Mouse (Mus musculus) adrenal gland, postnatal 36 days (tissue): ENCODE measurements around the gene Asb7. TPM values are rescaled to one million over a fixed set of nuclear protein-coding genes. Genes with fewer than 3 reads are reported as not detected.
A peak's percentile ranks its signal among the peaks of the same experiment; 100 is the strongest.

Source experiments
- DNase-seq, 2 experiments: peaks; one replicate each; pipeline ENCODE4 v3.0.0; 2021; ENCODE audit warnings: mixed read lengths in 1 of 2
- long read RNA-seq, 2 experiments: library from polyadenylated mRNA; stranded (forward); transcript quantifications; one replicate each; pipeline ENCODE4 v2.0.0; 2021; ENCODE audit warnings: borderline sequencing depth in 2 of 2
- total RNA-seq, 2 experiments: library from RNA; stranded (reverse); gene quantifications; 2 replicates each; pipeline ENCODE4 v1.2.3; 2021

Asb7 gene
- total RNA-seq, result 10 to 100 TPM; 15.8 to 19.6 TPM
- long read RNA-seq, experiment 1, full-length matches to known transcripts, result 1 of 5 reads
- long read RNA-seq, experiment 1, partial matches to known transcripts, result 0 of 5 reads
- long read RNA-seq, experiment 1, other reads (novel, unspliced or antisense), result 4 of 5 reads
- long read RNA-seq, experiment 2, full-length matches to known transcripts, result 1 of 2 reads
- long read RNA-seq, experiment 2, partial matches to known transcripts, result 0 of 2 reads
- long read RNA-seq, experiment 2, other reads (novel, unspliced or antisense), result 1 of 2 reads

DNA sequence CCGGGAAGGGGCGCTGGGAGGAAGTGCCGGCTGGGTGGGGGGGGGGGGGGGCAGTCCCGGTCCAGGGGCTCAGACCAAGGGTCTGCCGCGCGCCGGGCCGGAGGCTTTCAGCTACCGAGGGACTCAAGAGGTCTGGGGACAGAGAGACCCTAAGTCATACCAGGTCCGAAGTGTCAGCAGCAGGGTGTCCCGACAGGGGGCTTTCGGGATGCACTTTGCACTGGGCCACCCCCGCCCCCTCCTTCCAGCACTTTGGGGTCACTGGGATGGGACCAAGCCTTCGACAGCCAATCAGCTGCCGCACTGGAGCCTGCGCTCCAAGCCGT, at the start of gene Asb7:
Asb7 (minus strand) TSS at position 303 of the 326 bp plus-strand sequence.
- no peak for DNase-seq

GRCm38 (mm10) chr7:66737418-66737817, 48.0 kb upstream of the Asb7 start:
- no peak for DNase-seq

- peak in 1 of 2 experiments; percentile 13 for DNase-seq
These were observed 45.6 kb upstream of the Asb7 start for GRCm38 (mm10) chr7:66734993-66735392.

- DNase-seq, result peak; percentile 38 to 51
These were observed 45.1 kb upstream of the Asb7 start for GRCm38 (mm10) chr7:66734466-66734865.

DNA sequence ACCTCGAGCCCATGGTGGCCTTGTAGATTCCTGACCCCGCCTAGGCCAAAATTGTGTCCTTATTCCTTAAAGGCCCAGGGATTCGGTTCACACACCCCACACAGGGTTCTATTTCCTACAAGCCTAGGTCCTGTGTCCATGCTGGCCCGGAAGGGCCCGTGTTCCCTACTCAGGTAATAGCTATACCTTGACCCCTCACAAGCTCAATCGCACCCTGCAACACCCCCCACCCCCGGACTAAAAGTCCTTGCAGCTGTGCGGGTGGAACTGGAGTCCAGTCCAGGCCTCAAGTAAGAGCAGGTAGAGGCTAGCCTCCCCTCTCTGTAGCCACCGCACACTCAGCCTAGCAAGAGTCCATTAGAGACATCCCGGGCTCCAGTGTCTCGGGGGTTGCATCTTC, 44.5 kb upstream of the Asb7 start:
- no peak for DNase-seq

DNA sequence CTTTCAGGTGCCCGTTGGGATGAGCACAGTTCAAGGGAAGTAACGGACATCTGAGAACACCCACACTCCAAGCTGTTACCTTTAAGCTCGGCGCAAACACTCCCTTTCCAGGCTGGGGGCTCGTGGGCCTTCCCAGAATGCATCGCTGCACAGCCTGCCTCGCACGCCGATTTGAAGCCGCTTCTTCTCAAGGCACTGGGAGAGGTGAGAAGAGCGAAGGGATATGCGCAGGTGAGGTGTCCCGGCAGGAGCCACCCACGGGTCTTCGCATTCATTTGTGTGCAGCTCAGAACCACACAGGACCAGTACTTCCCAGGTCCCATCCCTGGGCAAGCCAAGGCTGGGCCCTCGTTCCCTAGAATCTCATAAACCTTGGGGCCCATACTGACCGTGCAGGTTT, 44.0 kb upstream of the Asb7 start:
- no peak for DNase-seq

GRCm38 (mm10) chr7:66729232-66729631, 39.8 kb upstream of the Asb7 start:
- peak in 1 of 2 experiments; percentile 9 for DNase-seq

GRCm38 (mm10) chr7:66728072-66728471, 38.7 kb upstream of the Asb7 start:
- no peak for DNase-seq

GRCm38 (mm10) chr7:66724954-66725353, 35.6 kb upstream of the Asb7 start:
- no peak for DNase-seq

DNA sequence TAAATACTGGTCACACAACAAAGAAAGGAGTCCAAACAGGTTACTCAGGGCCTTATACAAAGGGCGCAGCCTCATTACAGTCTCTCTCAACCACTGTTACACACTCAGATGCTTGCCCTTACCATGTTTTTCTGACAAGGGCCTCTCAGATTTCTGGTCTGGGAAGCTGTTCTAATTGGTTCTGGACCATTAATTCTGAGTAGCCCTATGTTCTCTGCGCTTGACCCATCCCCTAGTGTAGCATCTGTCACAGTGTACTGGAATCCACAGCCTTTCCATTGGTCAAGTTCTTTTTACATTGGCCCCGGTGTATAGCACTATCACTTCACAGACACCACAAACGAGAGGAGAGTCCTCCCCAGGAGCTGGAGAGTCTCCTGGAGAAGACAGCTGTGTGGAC, 35.1 kb upstream of the Asb7 start:
- DNase-seq, result no peak

GRCm38 (mm10) chr7:66711166-66711565, 21.8 kb upstream of the Asb7 start:
- no peak for DNase-seq

GRCm38 (mm10) chr7:66704631-66705030, 15.2 kb upstream of the Asb7 start:
- DNase-seq, result peak in 1 of 2 experiments; percentile 47

- no peak for DNase-seq
These were observed 13.3 kb upstream of the Asb7 start for GRCm38 (mm10) chr7:66702721-66703120.

DNA sequence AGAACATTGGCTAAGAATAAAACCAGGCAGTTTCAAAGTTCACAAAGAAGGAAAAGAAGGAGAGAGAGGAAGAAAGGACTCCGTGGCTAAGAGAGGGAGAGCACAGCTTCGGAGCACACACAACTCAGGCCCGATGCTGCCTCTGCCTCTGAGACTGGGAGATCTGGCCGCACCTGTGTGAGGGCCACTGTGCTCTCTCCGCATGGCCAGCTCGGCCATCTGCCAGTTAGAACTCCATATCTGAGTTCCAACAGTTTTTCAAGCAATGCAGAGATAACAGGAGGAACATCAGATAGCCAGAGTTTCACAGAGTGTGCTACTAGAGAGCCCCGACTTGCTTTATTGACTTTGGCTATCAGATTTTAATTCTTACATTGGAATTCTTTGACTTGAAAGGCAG, 5.1 kb upstream of the Asb7 start:
- DNase-seq, result no peak

DNA sequence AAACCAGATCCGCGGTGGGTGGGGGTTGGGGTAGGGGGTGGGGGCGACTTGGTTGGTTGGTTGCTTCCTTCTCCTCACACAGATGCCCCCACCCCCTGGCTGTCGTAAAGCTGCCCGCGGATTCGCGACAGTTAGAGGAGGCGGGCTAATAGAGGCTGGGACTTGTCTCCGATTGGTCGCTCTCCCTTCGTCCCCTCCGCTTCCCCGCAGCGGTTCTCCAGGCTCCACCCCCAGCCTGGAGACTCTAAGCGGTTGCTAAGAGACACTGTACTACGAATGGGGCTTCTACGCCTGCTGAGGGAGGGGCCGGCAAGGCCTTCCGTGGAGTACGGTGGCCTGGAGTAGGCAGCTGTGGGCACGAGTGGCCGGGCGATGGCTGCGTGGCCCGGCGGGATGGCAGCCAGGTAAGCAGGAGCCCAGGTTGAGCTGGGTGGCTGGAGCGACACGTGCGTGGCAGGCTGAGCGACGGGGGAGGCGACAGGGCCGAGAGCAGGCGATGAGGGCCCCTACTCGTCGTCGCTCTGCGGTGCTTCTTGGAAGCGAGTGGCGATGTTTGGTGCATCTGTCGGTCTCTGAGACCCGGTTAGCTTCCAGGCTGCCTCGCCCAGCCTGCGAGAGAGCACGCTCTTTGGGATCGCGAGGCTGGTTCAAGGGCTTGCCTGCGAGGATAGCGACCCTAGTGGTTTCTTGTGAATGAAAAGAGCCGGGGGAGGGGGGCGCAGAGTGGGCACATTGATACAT, 394 bp upstream of the Asb7 start, which contains the start of gene Lins1:
Lins1 (plus strand) TSS at position 270 of the 741 bp plus-strand sequence.
- peak; percentile 98 to 99 for DNase-seq

GRCm38 (mm10) chr7:66688721-66689120, 675 bp downstream of the Asb7 start:
- no peak for DNase-seq

DNA sequence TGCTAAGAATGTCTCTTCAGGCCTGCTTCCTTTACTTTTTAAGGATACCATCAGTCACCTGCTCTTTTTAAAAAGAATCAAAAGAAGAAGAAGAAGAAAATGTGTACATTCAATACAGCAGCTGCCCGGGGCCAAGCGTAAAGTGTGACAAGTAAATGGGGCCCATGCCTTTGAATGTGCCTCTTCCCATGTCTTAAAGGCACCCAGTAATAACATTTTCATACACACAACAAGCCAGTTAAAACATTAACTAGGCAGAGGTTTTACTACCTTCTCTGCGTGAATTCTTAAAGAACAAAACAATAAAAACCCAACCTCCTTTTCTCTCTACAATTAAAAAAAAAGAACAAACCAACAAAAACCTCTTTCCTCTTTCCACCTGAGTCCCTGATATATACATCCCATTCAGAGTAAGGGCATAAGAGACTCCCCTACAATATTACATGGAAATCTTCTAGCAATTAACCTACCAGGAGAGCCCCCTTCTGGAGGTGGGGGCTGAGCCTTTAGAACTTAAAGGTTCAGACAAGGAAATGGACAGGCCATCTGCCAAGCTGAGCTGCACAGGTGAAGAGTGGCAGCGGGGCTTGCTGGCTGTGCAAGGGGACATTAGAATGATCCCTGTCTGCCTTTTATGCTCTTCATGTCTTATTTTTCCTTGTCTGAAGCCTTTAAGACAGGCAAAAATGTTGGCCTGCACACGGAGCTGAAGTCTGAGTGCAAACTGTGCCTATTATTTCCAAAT, 7.1 kb downstream of the Asb7 start:
- DNase-seq, result no peak

- DNase-seq, result no peak
These were observed 13.6 kb downstream of the Asb7 start for GRCm38 (mm10) chr7:66675800-66676199.

- DNase-seq, result no peak
These were observed 22.3 kb downstream of the Asb7 start for GRCm38 (mm10) chr7:66667064-66667463.

GRCm38 (mm10) chr7:66663548-66663947, 25.8 kb downstream of the Asb7 start:
- no peak for DNase-seq

DNA sequence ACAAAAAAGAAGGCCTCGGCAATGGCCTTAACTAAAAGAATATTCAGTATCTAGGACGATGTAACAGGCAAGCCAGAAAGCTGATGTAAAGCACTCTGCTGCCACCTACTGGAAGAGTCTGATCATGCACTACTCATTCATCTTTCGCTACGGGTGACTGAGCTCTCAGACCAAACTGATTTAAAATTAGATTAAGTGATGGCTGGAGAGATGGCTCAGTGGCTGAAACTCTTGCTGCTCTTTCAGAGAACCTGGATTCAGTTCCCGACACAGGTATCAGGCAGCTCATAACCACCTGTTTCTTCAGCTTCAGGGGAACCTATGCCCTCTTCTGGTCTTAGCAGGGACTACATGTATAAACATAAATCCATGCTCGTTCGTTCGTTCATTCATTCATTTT, 27.8 kb downstream of the Asb7 start:
- peak; percentile 66 to 76 for DNase-seq

- DNase-seq, result no peak
These were observed 28.4 kb downstream of the Asb7 start for GRCm38 (mm10) chr7:66660972-66661371.

- no peak for DNase-seq
These were observed 29.1 kb downstream of the Asb7 start for GRCm38 (mm10) chr7:66660291-66660690.
